Mouse (Mus musculus) CH12.LX (cell line): Measurements from ENCODE around the gene Kcne4. TPM values are rescaled to one million over a fixed set of nuclear protein-coding genes. Genes with fewer than 3 reads are reported as not detected.

ENCODE experiments used
- DNase-seq: peaks from one replicate; pipeline ENCODE4 v3.0.0-alpha.2; 2013; ENCODE audit errors: extremely low read depth
- H3K27ac ChIP-seq: 2 replicates; pipeline ENCODE4 v1.5.1; 2012; ENCODE audit warnings: low read depth, mild to moderate bottlenecking, control low read depth, moderate library complexity; ENCODE audit not compliant: insufficient read depth
- H3K27me3 ChIP-seq: replicated peaks from 2 replicates; pipeline ENCODE3; 2012; ENCODE audit warnings: inconsistent platforms
- H3K36me3 ChIP-seq, 2 experiments: replicated peaks in 1 of 2; 2 replicates each; pipeline versions ENCODE3 to v1.6.1; 2012; ENCODE audit warnings: inconsistent platforms in 1 of 2, low read length in 1 of 2, mild to moderate bottlenecking in 1 of 2, mixed read lengths in 1 of 2, moderate library complexity in 1 of 2; ENCODE audit not compliant: control insufficient read depth in 1 of 2, insufficient read depth in 1 of 2
- H3K4me1 ChIP-seq, 2 experiments: 2 replicates each; pipeline ENCODE4 v1.6.1; 2012; ENCODE audit warnings: inconsistent platforms in 1 of 2, moderate library complexity in 1 of 2; ENCODE audit not compliant: insufficient read depth in 2 of 2, control insufficient read depth in 1 of 2
- H3K4me2 ChIP-seq: 2 replicates; pipeline ENCODE4 v1.6.1; 2012; ENCODE audit warnings: low read depth, mild to moderate bottlenecking, control low read depth; ENCODE audit not compliant: poor library complexity, insufficient read depth, severe bottlenecking
- H3K4me3 ChIP-seq, 3 experiments: fragments of 150-350 bp in 1 of 3; sonication (generic) in 1 of 3; replicated peaks in 1 of 3; 2 replicates each; pipeline versions ENCODE3 to v1.5.1; 2011 to 2012; ENCODE audit warnings: low read depth in 2 of 3, low read length in 2 of 3, mild to moderate bottlenecking in 2 of 3, moderate library complexity in 2 of 3, control low read depth in 1 of 3, improper control_type of control experiment in 1 of 3, inconsistent platforms in 1 of 3, mixed read lengths in 1 of 3; ENCODE audit not compliant: poor library complexity in 1 of 3
- H3K79me2 ChIP-seq: replicated peaks from 2 replicates; pipeline ENCODE4 v1.6.1; 2012; ENCODE audit warnings: mild to moderate bottlenecking, moderate library complexity; ENCODE audit not compliant: control insufficient read depth, poor library complexity, insufficient read depth, severe bottlenecking; ENCODE audit errors: extremely low read depth
- H3K9ac ChIP-seq: 2 replicates; pipeline ENCODE4 v1.6.1; 2012; ENCODE audit warnings: low read depth, mild to moderate bottlenecking, control low read depth, moderate library complexity; ENCODE audit not compliant: insufficient read depth
- H3K9me3 ChIP-seq: replicated peaks from 2 replicates; pipeline ENCODE3; 2012; ENCODE audit warnings: low read length, inconsistent platforms, mixed read lengths
- BHLHE40 ChIP-seq: IDR thresholded peaks from 2 replicates; pipeline ENCODE4 v1.6.1; 2011; ENCODE audit warnings: mild to moderate bottlenecking, low read depth, low read length, improper control_type of control experiment
- CHD2 ChIP-seq: IDR thresholded peaks from 2 replicates; pipeline ENCODE4 v1.6.1; 2011; ENCODE audit warnings: low read length, improper control_type of control experiment
- CTCF ChIP-seq, 2 experiments: IDR thresholded peaks in 1 of 2; conservative IDR thresholded peaks in 1 of 2; 2 replicates each; pipeline ENCODE4 v1.5.1; 2011 to 2012; ENCODE audit warnings: low read depth in 2 of 2, low read length in 2 of 2, improper control_type of control experiment in 1 of 2, inconsistent platforms in 1 of 2, mild to moderate bottlenecking in 1 of 2, moderate library complexity in 1 of 2
- ELF1 ChIP-seq: IDR thresholded peaks from 2 replicates; pipeline ENCODE4 v1.6.1; 2014; ENCODE audit warnings: low read depth, mild to moderate bottlenecking, inconsistent platforms, low read length, improper control_type of control experiment
- EP300 ChIP-seq: IDR thresholded peaks from 2 replicates; pipeline ENCODE4 v1.6.1; 2011; ENCODE audit warnings: low read length, improper control_type of control experiment
- ETS1 ChIP-seq: conservative IDR thresholded peaks from 2 replicates; pipeline ENCODE4 v1.6.1; 2012; ENCODE audit warnings: low read depth, mild to moderate bottlenecking, inconsistent platforms, low read length, improper control_type of control experiment, moderate library complexity
- HCFC1 ChIP-seq: IDR thresholded peaks from 2 replicates; pipeline ENCODE4 v1.6.1; 2012; ENCODE audit warnings: low read depth, mild to moderate bottlenecking, inconsistent platforms, low read length, improper control_type of control experiment
- JUN ChIP-seq: IDR thresholded peaks from 2 replicates; pipeline ENCODE4 v1.6.1; 2011; ENCODE audit warnings: low read depth, mild to moderate bottlenecking, low read length, improper control_type of control experiment, moderate library complexity; ENCODE audit not compliant: insufficient read depth
- JUND ChIP-seq: conservative IDR thresholded peaks from 2 replicates; pipeline ENCODE4 v1.6.1; 2011; ENCODE audit warnings: low read depth, low read length, improper control_type of control experiment
- MAFK ChIP-seq: IDR thresholded peaks from 2 replicates; pipeline ENCODE4 v1.6.1; 2011; ENCODE audit warnings: low read length, improper control_type of control experiment; ENCODE audit not compliant: insufficient replicate concordance
- MAX ChIP-seq: IDR thresholded peaks from 2 replicates; pipeline ENCODE4 v1.6.1; 2011; ENCODE audit warnings: low read length, improper control_type of control experiment
- MAZ ChIP-seq: IDR thresholded peaks from 2 replicates; pipeline ENCODE4 v1.6.1; 2012; ENCODE audit warnings: low read depth, mild to moderate bottlenecking, inconsistent platforms, low read length, improper control_type of control experiment, moderate library complexity
- MEF2A ChIP-seq: IDR thresholded peaks from 2 replicates; pipeline ENCODE4 v1.6.1; 2014; ENCODE audit warnings: low read depth, mild to moderate bottlenecking, inconsistent platforms, low read length, improper control_type of control experiment, borderline replicate concordance
- MXI1 ChIP-seq: IDR thresholded peaks from 2 replicates; pipeline ENCODE4 v1.6.1; 2011; ENCODE audit warnings: mild to moderate bottlenecking, low read depth, low read length, improper control_type of control experiment
- MYC ChIP-seq: IDR thresholded peaks from 2 replicates; pipeline ENCODE4 v1.6.1; 2011; ENCODE audit warnings: low read depth, mild to moderate bottlenecking, improper control_type of control experiment, low read length
- PAX5 ChIP-seq: IDR thresholded peaks from 2 replicates; pipeline ENCODE4 v1.6.1; 2012; ENCODE audit warnings: low read length, inconsistent platforms, mixed read lengths
- RAD21 ChIP-seq: IDR thresholded peaks from 2 replicates; pipeline ENCODE4 v1.6.1; 2011; ENCODE audit warnings: low read depth, mild to moderate bottlenecking, low read length, improper control_type of control experiment, moderate library complexity
- RCOR1 ChIP-seq: conservative IDR thresholded peaks from 2 replicates; pipeline ENCODE4 v1.6.1; 2012; ENCODE audit warnings: low read depth, mild to moderate bottlenecking, inconsistent platforms, low read length, improper control_type of control experiment
- TBP ChIP-seq: conservative IDR thresholded peaks from 2 replicates; pipeline ENCODE4 v1.6.1; 2011; ENCODE audit warnings: low read depth, low read length, improper control_type of control experiment
- TCF12 ChIP-seq: IDR thresholded peaks from 2 replicates; pipeline ENCODE4 v1.6.1; 2014; ENCODE audit warnings: low read depth, mild to moderate bottlenecking, inconsistent platforms, low read length, improper control_type of control experiment
- UBTF ChIP-seq: IDR thresholded peaks from 2 replicates; pipeline ENCODE4 v1.6.1; 2012; ENCODE audit warnings: low read depth, mild to moderate bottlenecking, inconsistent platforms, low read length, improper control_type of control experiment, moderate library complexity
- USF1 ChIP-seq: IDR thresholded peaks from 2 replicates; pipeline ENCODE4 v1.6.1; 2014; ENCODE audit warnings: low read depth, mild to moderate bottlenecking, inconsistent platforms, low read length, improper control_type of control experiment
- USF2 ChIP-seq: conservative IDR thresholded peaks from 2 replicates; pipeline ENCODE4 v1.6.1; 2011; ENCODE audit warnings: low read depth, low read length, improper control_type of control experiment
- dilution Hi-C: fragments of 300-500 bp; cut with MboI; formaldehyde crosslinking; loops from 2 replicates; pipeline ENCODE4 v1.14.3; 2020; ENCODE audit warnings: low sequenced_read_pairs; ENCODE audit not compliant: extremely low pct_unique_long_range_greater_than_20kb, extremely low pct_ligation_motif_present
- in situ Hi-C: fragments of 300-500 bp; cut with MboI; formaldehyde crosslinking; loops from 3 replicates; pipeline ENCODE4 v1.14.3; 2019; ENCODE audit warnings: low sequenced_read_pairs, low pct_ligation_motif_present, low pct_unique_long_range_greater_than_20kb, mixed read lengths
- polyA plus RNA-seq: library from polyadenylated mRNA; unstranded; fragments of >175 nt; gene quantifications from 2 replicates; pipeline ENCODE4 v1.2.1, GENCODE M21; 2012; ENCODE audit warnings: low read depth; ENCODE audit not compliant: insufficient read length
- total RNA-seq, 2 experiments: library from RNA; depleted of rRNA; stranded (reverse); fragments of 300-350 nt in 1 of 2; fragments of >200 nt in 1 of 2; gene quantifications; 2 replicates each; pipeline ENCODE4 v1.2.3; 2012 to 2014

Gene Kcne4
- total and polyA plus RNA-seq, 3 experiments = not detected

- in situ Hi-C loops = no loop called here
- no peaks in the 10 kb centered on the region for H3K27me3 ChIP-seq
Measured at GRCm38 (mm10) chr1:78863833-78864232, 47.3 kb downstream of the Kcne4 start.

GRCm38 (mm10) chr1:78864351-78864750, 47.8 kb downstream of the Kcne4 start:
- TF ChIP-seq JUN = no peak
- TF ChIP-seq USF2 = no peak
- TF ChIP-seq USF1 = no peak
- TF ChIP-seq UBTF = no peak
- TF ChIP-seq ETS1 = no peak
- no peak for TF ChIP-seq HCFC1
- TF ChIP-seq ELF1 = no peak
- TF ChIP-seq EP300 = no peak
- no peak for TF ChIP-seq RCOR1
- no peak for TF ChIP-seq MAZ
- TF ChIP-seq MXI1 = no peak
- no peak for TF ChIP-seq RAD21
- TF ChIP-seq BHLHE40 = no peak
- TF ChIP-seq MAX = no peak
- TF ChIP-seq MAFK = no peak
- TF ChIP-seq, all 38 proteins: peak for 0
- no peaks in the 10 kb centered on the region for H3K79me2 ChIP-seq
- no peaks in the 10 kb centered on the region for H3K27me3 ChIP-seq
- no peaks in the 10 kb centered on the region for H3K9me3 ChIP-seq
- H3K4me2 ChIP-seq = no peak overlapping the region
- no peak overlapping the region for H3K27ac ChIP-seq
- peaks cover 3 to 4% of the 10 kb centered on the region in 2 experiments; a peak in 3 of 4 replicates for H3K4me1 ChIP-seq
- DNase-seq = no peak
- in situ Hi-C loops = no loop called here
- H3K36me3 ChIP-seq = no peaks in the 10 kb centered on the region
- dilution Hi-C loops = no loop called here
- no peak overlapping the region for H3K9ac ChIP-seq
- H3K4me3 ChIP-seq = no peak overlapping the region

More at GRCm38 (mm10) chr1:78863833-78864232, 47.3 kb downstream of the Kcne4 start:
- peaks cover 3 to 4% of the 10 kb centered on the region in 2 experiments; a peak in 3 of 4 replicates for H3K4me1 ChIP-seq
- no peaks in the 10 kb centered on the region for H3K79me2 ChIP-seq
- TF ChIP-seq TBP (no peak), MYC (no peak), BHLHE40 (no peak), JUND (no peak), TCF12 (no peak), PAX5 (no peak), JUN (no peak), MEF2A (no peak), CTCF (conservative IDR thresholded peaks at IDR 0.05 in 1 of 2, IDR thresholded peaks at IDR 0.05 in 1 of 2; ENCODE audit: low read depth in 2 of 2, low read length in 2 of 2) (no peak), CHD2 (no peak), USF2 (no peak), RCOR1 (no peak)
- no peaks in the 10 kb centered on the region for H3K9me3 ChIP-seq
- dilution Hi-C loops = no loop called here
- H3K9ac ChIP-seq = no peak overlapping the region
- DNase-seq = no peak
- H3K4me2 ChIP-seq = no peak overlapping the region
- no peak overlapping the region for H3K4me3 ChIP-seq
- H3K36me3 ChIP-seq = no peaks in the 10 kb centered on the region
- H3K27ac ChIP-seq = no peak overlapping the region
